Mouse (Mus musculus) neural tube, embryonic 11.5 days (tissue): ENCODE data around the gene Cpa3. TPM values are rescaled to one million over a fixed set of nuclear protein-coding genes. Genes with fewer than 3 reads are reported as not detected.

ENCODE experiments used
- ATAC-seq: fragments of 200-750 bp; cut with Nextera tagmentation; 2 replicates; pipeline ENCODE4 v1.8.0; 2017; ENCODE audit warnings: moderate number of reproducible peaks, mild to moderate bottlenecking, moderate TSS enrichment, moderate library complexity; ENCODE audit not compliant: insufficient read depth, low FRiP score, low TSS enrichment
- DNase-seq: peaks from one replicate; pipeline ENCODE4 v3.0.0-alpha.2; 2015; ENCODE audit warnings: low spot score
- H3K27ac ChIP-seq: fragments of 300-500 bp; sonication (generic); 2 replicates; pipeline ENCODE4 v1.5.1; 2014; ENCODE audit warnings: low read depth, mild to moderate bottlenecking, low read length
- H3K27me3 ChIP-seq: fragments of 300-500 bp; sonication (generic); 2 replicates; pipeline ENCODE4 v1.6.1; 2014; ENCODE audit warnings: mild to moderate bottlenecking, low read length, mixed read lengths; ENCODE audit not compliant: control insufficient read depth, insufficient read depth
- H3K36me3 ChIP-seq: fragments of 300-500 bp; sonication (generic); 2 replicates; pipeline ENCODE4 v1.6.1; 2014; ENCODE audit warnings: mild to moderate bottlenecking, low read length, moderate library complexity, mixed read lengths; ENCODE audit not compliant: control insufficient read depth, insufficient read depth
- H3K4me1 ChIP-seq: fragments of 300-500 bp; sonication (generic); 2 replicates; pipeline ENCODE4 v1.6.1; 2014; ENCODE audit warnings: low read length, mixed read lengths; ENCODE audit not compliant: control insufficient read depth, insufficient read depth
- H3K4me2 ChIP-seq: fragments of 300-500 bp; sonication (generic); 2 replicates; pipeline ENCODE4 v1.6.1; 2014; ENCODE audit warnings: low read depth, mild to moderate bottlenecking, moderate library complexity
- H3K4me3 ChIP-seq: fragments of 300-500 bp; sonication (generic); 2 replicates; pipeline ENCODE4 v1.5.1; 2014; ENCODE audit warnings: low read depth, low read length
- H3K9ac ChIP-seq: fragments of 300-500 bp; sonication (generic); 2 replicates; pipeline ENCODE4 v1.6.1; 2014; ENCODE audit warnings: mild to moderate bottlenecking, low read length
- H3K9me3 ChIP-seq: fragments of 300-500 bp; sonication (generic); 2 replicates; pipeline ENCODE4 v1.6.1; 2016; ENCODE audit warnings: low read length; ENCODE audit not compliant: control insufficient read depth
- WGBS: fragments of 180-500 bp; shearing (Covaris S2); extraction: QIAGEN DNeasy Blood & Tissue Kit; methylation state at CpG from one replicate; pipeline ENCODE4 v1.1.7; 2014; 5-methylcytosine and 5-hydroxymethylcytosine counted together
- polyA plus RNA-seq: library from polyadenylated mRNA; unstranded; fragments of >200 nt; fragmentation: Nextera tagmentation; extraction: Ambion mirVana; gene quantifications from 2 replicates; pipeline ENCODE4 v1.2.1, GENCODE M21; 2014

Cpa3 gene
- polyA plus RNA-seq: 1.1 and 1.2 TPM in 2 replicates

DNA sequence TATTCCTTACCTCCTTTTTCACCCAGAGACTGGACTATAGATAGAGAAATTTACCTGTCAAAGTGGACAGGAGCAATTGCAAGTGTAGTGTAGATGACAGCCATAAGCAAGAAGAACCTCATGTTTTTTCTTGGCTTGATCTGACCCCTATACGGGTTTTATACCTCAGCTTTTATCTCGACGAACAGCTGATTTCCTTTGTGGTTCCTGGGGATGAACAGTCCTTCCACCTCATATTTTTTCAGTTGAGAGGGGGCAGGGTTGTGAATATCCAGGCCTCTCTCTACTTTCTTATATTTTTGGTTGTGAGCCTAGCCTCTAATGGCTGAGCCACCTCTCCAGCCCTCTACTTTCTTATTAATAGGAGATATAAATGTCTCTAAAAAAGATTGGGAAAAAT lies at the start of gene Cpa3:
Gene Cpa3 (minus strand): TSS at position 132 of the 400 bp plus-strand sequence.
- Histone ChIP-seq H3K4me3 (no peak within 1 kb of the TSS), H3K36me3 (no peaks in the 10 kb centered on the region), H3K9ac (no peak within 1 kb of the TSS), H3K27ac (no peak within 1 kb of the TSS), H3K4me1 (no peaks in the 10 kb centered on the region), H3K27me3 (no peaks in the 10 kb centered on the region), H3K4me2 (no peak within 1 kb of the TSS), H3K9me3 (no peaks in the 10 kb centered on the region)
- ATAC-seq (no peak), DNase-seq (no peak)
- WGBS: 88% methylated on average over 3 of the region's 3 CpGs

DNA sequence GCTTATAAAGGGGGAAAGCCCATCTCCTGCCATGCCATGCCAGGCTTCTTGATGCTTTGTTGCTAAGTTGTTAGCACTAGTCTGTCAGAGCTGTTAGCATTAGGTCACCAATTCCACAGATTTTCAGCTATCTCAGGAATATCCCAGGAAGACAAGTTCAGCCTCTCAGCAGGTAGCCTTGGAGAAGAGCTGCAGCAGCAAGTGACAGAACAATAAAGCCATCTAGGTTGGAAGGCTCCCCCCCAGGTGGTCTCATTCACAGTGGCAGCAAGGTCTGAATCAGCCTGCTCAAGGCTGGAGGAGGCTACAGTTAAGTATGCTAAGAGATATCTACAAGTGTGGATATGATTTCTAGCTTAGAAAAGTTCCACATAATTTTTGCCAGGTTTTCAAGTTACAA lies 49.4 kb upstream of the Cpa3 start:
- no peak overlapping the region for H3K9ac ChIP-seq
- H3K4me2 ChIP-seq: no peak overlapping the region
- H3K36me3 ChIP-seq: no peaks in the 10 kb centered on the region
- H3K4me3 ChIP-seq: no peak overlapping the region
- H3K27me3 ChIP-seq: no peaks in the 10 kb centered on the region
- ATAC-seq (no peak), DNase-seq (no peak)
- H3K9me3 ChIP-seq: no peaks in the 10 kb centered on the region
- H3K27ac ChIP-seq: no peak overlapping the region
- H3K4me1 ChIP-seq: no peaks in the 10 kb centered on the region

DNA sequence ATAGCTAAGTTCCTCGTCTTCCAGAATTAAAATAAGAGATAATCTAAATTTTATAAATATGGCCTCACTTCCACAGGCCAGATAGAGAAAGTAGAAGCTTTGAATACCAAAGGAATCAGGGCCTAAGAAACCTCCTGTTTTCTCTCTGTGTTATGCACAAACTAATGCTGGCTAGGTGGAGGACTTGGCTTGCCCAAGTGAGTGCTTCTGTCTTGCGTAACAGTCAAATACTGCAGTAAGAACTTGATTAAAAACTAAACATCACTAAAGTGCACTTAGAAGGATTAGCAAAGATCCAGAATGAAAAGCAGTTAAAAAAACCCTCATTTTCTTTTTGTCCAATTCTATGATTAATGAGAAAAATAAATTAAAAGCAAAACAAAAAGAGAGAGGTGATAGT lies 46.8 kb upstream of the Cpa3 start:
- Histone ChIP-seq H3K36me3 (no peaks in the 10 kb centered on the region), H3K9ac (no peak overlapping the region), H3K9me3 (no peaks in the 10 kb centered on the region), H3K4me1 (no peaks in the 10 kb centered on the region), H3K27ac (no peak overlapping the region), H3K4me2 (no peak overlapping the region), H3K27me3 (no peaks in the 10 kb centered on the region), H3K4me3 (no peak overlapping the region)
- no peak for ATAC-seq
- WGBS: 96% methylated on average over 2 of the region's 2 CpGs
- no peak for DNase-seq

DNA sequence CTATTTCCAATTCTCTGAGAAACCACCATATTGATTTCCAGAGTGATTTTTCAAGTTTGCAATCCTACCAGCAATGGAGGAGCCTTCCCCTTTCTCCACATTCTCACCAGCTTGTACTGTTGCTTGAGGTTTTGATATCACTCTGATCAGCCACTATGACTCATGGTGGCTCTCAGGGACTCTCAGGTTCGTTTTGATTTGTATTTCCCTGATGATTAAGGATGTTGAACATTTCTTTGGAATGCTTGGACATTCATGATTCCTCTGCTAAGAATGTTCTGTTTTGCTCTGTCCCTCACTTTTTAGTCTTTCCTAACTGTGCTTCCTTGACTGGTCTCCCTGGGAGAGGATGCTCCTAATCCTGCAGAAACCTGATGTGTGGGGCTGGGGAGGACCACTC lies 39.8 kb upstream of the Cpa3 start:
- 76% methylated on average over 1 of the region's 1 CpGs for WGBS
- no peak overlapping the region for H3K4me2 ChIP-seq
- H3K27ac ChIP-seq: no peak overlapping the region
- H3K9me3 ChIP-seq: no peaks in the 10 kb centered on the region
- no peaks in the 10 kb centered on the region for H3K36me3 ChIP-seq
- DNase-seq: no peak
- no peak for ATAC-seq
- H3K4me1 ChIP-seq: no peaks in the 10 kb centered on the region
- H3K9ac ChIP-seq: no peak overlapping the region
- no peaks in the 10 kb centered on the region for H3K27me3 ChIP-seq
- no peak overlapping the region for H3K4me3 ChIP-seq

DNA sequence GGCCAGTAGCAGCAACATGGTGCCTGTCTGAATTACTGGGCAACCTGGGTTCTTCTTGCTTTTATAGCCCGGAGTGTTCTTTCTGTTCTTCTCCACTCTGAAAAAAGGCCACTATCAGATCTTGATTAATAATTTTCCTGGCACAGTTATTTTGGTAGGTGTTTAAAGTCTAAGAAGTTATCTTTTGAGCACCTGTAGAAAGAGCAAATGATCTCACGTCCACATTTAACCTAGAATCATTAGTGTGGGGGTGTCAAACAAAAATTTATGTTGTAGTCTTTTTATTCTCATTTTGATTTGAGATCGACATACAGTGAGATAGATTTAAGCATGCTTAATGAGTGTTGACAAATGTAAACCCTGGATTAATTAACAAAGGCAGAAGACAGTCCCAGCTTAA lies 33.7 kb upstream of the Cpa3 start, which contains the start of gene Cpb1:
Gene Cpb1 (minus strand): TSS at position 101 of the 400 bp plus-strand sequence.
- no peak for ATAC-seq
- H3K27ac ChIP-seq: no peak within 1 kb of the TSS
- no peaks in the 10 kb centered on the region for H3K4me1 ChIP-seq
- H3K9ac ChIP-seq: no peak within 1 kb of the TSS
- WGBS: 94% methylated on average over 3 of the region's 3 CpGs
- no peak within 1 kb of the TSS for H3K4me3 ChIP-seq
- H3K9me3 ChIP-seq: no peaks in the 10 kb centered on the region
- no peaks in the 10 kb centered on the region for H3K36me3 ChIP-seq
- no peak within 1 kb of the TSS for H3K4me2 ChIP-seq
- H3K27me3 ChIP-seq: no peaks in the 10 kb centered on the region
- no peak for DNase-seq

DNA sequence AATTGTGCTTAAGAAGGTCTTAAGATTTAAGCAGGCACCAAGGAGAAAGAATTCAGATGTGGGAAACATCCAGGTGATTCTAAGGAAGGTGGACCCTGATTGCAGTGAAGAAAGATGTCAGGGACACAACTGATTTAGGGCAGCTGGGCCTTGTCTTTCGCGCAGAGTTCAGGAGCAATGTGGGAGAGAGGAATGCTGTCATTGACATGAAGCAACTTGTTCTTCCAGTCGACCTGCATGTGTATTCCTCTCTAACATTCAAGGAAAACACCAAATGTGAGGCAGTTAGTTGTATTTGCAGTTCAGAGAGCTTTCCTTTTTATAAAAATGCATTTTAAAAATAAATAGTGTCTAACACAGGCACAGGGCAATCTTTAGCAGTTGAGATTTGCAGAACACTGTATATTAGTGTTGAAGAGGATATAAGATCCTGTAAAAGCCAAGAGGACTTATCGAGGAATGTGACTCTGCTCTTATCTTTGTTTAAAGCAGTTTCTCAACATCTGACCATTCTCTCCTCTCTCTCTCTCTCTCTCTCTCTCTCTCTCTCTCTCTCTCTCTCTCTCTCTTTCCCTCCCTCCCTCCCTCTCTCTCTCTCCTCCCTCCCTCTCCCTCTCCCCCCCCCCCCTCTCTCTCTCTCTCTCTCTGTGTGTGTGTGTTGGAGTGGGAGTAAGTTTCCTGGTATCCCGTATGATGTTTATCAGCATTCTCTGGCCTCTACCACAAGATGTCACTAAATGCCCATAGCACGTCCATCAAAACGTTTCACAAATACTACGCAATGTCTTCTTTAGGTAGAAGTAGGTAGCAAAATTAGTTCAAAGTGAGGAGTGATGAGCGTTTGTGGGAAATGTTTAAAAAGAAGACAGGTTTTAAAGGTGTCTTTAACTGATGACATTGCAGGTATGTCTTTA lies 12.8 kb upstream of the Cpa3 start:
- no peak overlapping the region for H3K27ac ChIP-seq
- no peak overlapping the region for H3K4me3 ChIP-seq
- H3K36me3 ChIP-seq: no peaks in the 10 kb centered on the region
- no peak overlapping the region for H3K9ac ChIP-seq
- H3K9me3 ChIP-seq: no peaks in the 10 kb centered on the region
- no peaks in the 10 kb centered on the region for H3K4me1 ChIP-seq
- H3K4me2 ChIP-seq: no peak overlapping the region
- DNase-seq (no peak), ATAC-seq (no peak)
- no peaks in the 10 kb centered on the region for H3K27me3 ChIP-seq
- 52% methylated on average over 9 of the region's 9 CpGs for WGBS

DNA sequence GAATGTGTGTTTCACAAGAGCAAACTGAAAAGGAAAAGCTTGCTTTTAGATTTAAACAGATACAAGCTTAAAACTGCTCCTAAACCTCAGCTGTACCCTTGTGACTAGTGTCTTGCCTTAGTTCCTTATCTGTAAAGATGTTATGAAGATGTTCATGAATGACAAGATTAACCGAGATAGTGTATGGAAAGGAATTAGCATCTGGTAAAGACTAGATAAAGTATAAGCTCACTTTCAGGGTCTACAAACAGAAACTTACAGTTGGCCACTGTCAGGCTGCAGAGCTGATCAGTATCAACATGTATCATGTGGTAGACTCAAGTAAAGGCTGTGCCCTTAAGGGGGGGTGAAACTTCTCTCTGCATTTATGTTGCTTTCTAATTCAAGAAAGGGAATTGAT lies 1.9 kb upstream of the Cpa3 start:
- DNase-seq (no peak), ATAC-seq (no peak)
- Histone ChIP-seq H3K27ac (no peak overlapping the region), H3K27me3 (no peaks in the 10 kb centered on the region), H3K4me2 (no peak overlapping the region), H3K36me3 (no peaks in the 10 kb centered on the region), H3K9ac (no peak overlapping the region), H3K9me3 (no peaks in the 10 kb centered on the region), H3K4me1 (no peaks in the 10 kb centered on the region), H3K4me3 (no peak overlapping the region)
- 94% methylated on average over 1 of the region's 1 CpGs for WGBS

DNA sequence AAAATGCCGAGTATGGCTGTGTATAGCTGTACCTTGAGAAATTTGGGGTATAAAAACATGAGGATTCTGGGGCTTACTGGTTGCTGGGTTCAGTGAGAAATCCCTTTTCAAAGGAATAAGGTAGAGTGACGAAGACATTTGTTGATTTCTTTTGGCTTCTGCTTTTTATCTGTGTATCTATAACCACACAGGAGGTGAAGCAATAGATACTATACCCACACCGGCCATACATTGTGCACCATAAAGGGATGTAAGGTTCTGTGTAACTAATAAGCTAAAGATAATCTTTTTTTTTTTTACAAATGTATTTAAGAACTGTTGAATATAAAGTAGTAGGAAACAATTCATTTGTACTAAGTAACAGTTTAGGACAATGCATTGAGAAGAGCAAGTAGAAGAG lies 2.2 kb downstream of the Cpa3 start:
- Histone ChIP-seq H3K27me3 (no peaks in the 10 kb centered on the region), H3K27ac (no peak overlapping the region), H3K36me3 (no peaks in the 10 kb centered on the region), H3K9ac (no peak overlapping the region), H3K9me3 (no peaks in the 10 kb centered on the region), H3K4me1 (no peaks in the 10 kb centered on the region), H3K4me2 (no peak overlapping the region), H3K4me3 (no peak overlapping the region)
- ATAC-seq (no peak), DNase-seq (no peak)
- 89% methylated on average over 3 of the region's 3 CpGs for WGBS

DNA sequence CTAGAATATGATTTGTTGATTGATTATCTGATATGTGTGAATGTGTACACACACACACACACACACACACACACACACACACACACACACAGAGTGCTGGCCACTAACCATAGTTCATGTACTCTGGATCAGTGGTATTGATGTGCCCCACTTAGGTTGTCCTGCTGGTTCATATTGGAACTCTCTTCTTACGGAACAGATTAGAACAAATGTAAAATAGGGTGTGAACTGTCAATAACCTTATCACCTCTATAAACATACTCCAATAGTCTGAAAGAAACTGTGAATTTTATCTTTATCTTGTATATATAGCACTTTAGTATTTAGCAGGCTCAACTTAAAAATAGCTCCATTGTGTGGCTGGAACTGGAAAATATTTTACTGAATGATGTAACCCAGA lies 5.0 kb downstream of the Cpa3 start:
- Histone ChIP-seq H3K27me3 (no peaks in the 10 kb centered on the region), H3K9ac (no peak overlapping the region), H3K4me3 (no peak overlapping the region), H3K4me2 (no peak overlapping the region), H3K9me3 (no peaks in the 10 kb centered on the region), H3K27ac (no peak overlapping the region), H3K36me3 (no peaks in the 10 kb centered on the region), H3K4me1 (no peaks in the 10 kb centered on the region)
- WGBS: 92% methylated on average over 1 of the region's 1 CpGs
- DNase-seq: no peak
- no peak for ATAC-seq
